Mouse (Mus musculus) kidney, adult 2 months (tissue): ENCODE results near the gene Mgat1.

ENCODE experiments used
- CTCF ChIP-seq: fragments of 200-500 bp; conservative IDR thresholded peaks from 2 replicates; pipeline ENCODE4 v1.5.1; 2011; ENCODE audit warnings: low read depth, mild to moderate bottlenecking, control low read depth, low read length, moderate library complexity, mixed read lengths; ENCODE audit not compliant: insufficient read depth, insufficient read length
- POLR2A ChIP-seq: fragments of 200-500 bp; IDR thresholded peaks from one replicate; pipeline ENCODE4 v1.6.1; 2011; ENCODE audit warnings: low read depth, low read length, control low read depth

- TF ChIP-seq CTCF (no peak), POLR2A (no peak)
Measured at GRCm38 (mm10) chr11:49271334-49271733, 27.3 kb downstream of the Mgat1 start.
